Mouse (Mus musculus) heart, postnatal 10 days (tissue): Measurements from ENCODE around the gene A930018P22Rik. TPM values are rescaled to one million over a fixed set of nuclear protein-coding genes. Genes with fewer than 3 reads are reported as not detected.
"Not testable (repeated sequence)": the region's sequence is repeated elsewhere in the genome, so short reads cannot be mapped to it uniquely, and the experiment has no call there.

Experiments used
- DNase-seq, 2 experiments: peaks; one replicate each; pipeline ENCODE4 v3.0.0; 2021
- intact Hi-C: fragments of 180-260 bp; cut with DNase I; formaldehyde crosslinking; loops from one replicate; pipeline ENCODE4 v1.15.1; 2025
- total RNA-seq, 2 experiments: library from RNA; stranded (reverse); gene quantifications; 2 replicates each; pipeline ENCODE4 v1.2.3; 2021

Gene A930018P22Rik
- total RNA-seq, 2 experiments from 2014 or later = 0.55 to 0.77 TPM

GRCm38 (mm10) chr2:104114898-104115297, 7.7 kb upstream of the A930018P22Rik start:
- no peak for DNase-seq
- intact Hi-C loops = no loop called here

- intact Hi-C loops, DNase-seq: not testable (repeated sequence)
Measured at GRCm38 (mm10) chr2:104117173-104117572, 5.4 kb upstream of the A930018P22Rik start.

- intact Hi-C loops = no loop called here
- no peak for DNase-seq
Measured at GRCm38 (mm10) chr2:104119097-104119496, 3.5 kb upstream of the A930018P22Rik start.

GRCm38 (mm10) chr2:104120312-104120711, 2.3 kb upstream of the A930018P22Rik start:
- peak; percentile 49 to 50 for DNase-seq
- intact Hi-C loops = loop anchor here (2.0 to 5.0 kb wide), 2 partner anchors 38 to 86 kb away; no protein-coding TSS in a partner anchor

GRCm38 (mm10) chr2:104121681-104122504, 676 bp upstream of the A930018P22Rik start:
- intact Hi-C loops = loop anchor here (2.0 to 5.0 kb wide), 2 partner anchors 40 to 87 kb away; no protein-coding TSS in a partner anchor
- no peak for DNase-seq

GRCm38 (mm10) chr2:104123540-104123939, 971 bp downstream of the A930018P22Rik start:
- intact Hi-C loops = loop anchor here (5.0 kb wide), 1 partner anchor 41 kb away; no protein-coding TSS in a partner anchor
- DNase-seq = no peak

GRCm38 (mm10) chr2:104124071-104124470, 1.5 kb downstream of the A930018P22Rik start:
- DNase-seq = no peak
- intact Hi-C loops = loop anchor here (5.0 kb wide), 1 partner anchor 42 kb away; no protein-coding TSS in a partner anchor

- intact Hi-C loops = no loop called here
- no peak for DNase-seq
Measured at GRCm38 (mm10) chr2:104128803-104129531, 6.4 kb downstream of the A930018P22Rik start.

- DNase-seq = no peak
- intact Hi-C loops = loop anchor here (5.0 to 10.0 kb wide), 2 partner anchors 457 to 545 kb away; no protein-coding TSS in a partner anchor
Measured at GRCm38 (mm10) chr2:104130165-104130564, 7.6 kb downstream of the A930018P22Rik start.

- intact Hi-C loops = loop anchor here (5.0 to 10.0 kb wide), 2 partner anchors 456 to 544 kb away; no protein-coding TSS in a partner anchor
- DNase-seq = peak; percentile 41 to 56
Measured at GRCm38 (mm10) chr2:104130969-104131368, 8.4 kb downstream of the A930018P22Rik start.

GRCm38 (mm10) chr2:104132266-104132859, 9.8 kb downstream of the A930018P22Rik start:
- DNase-seq = no peak
- intact Hi-C loops = loop anchor here (5.0 to 10.0 kb wide), 2 partner anchors 455 to 542 kb away; no protein-coding TSS in a partner anchor

GRCm38 (mm10) chr2:104133042-104133810, 10.7 kb downstream of the A930018P22Rik start:
- intact Hi-C loops = loop anchor here (5.0 to 10.0 kb wide), 2 partner anchors 454 to 542 kb away; no protein-coding TSS in a partner anchor
- no peak for DNase-seq

GRCm38 (mm10) chr2:104134150-104135056, 11.8 kb downstream of the A930018P22Rik start:
- DNase-seq = peak; percentile 76 to 82
- intact Hi-C loops = loop anchor here (1.0 to 10.0 kb wide), 3 partner anchors 288 to 540 kb away; no protein-coding TSS in a partner anchor

GRCm38 (mm10) chr2:104135920-104136319, 13.4 kb downstream of the A930018P22Rik start:
- DNase-seq = no peak
- intact Hi-C loops = loop anchor here (10.0 kb wide), 1 partner anchor 539 kb away; no protein-coding TSS in a partner anchor

- no peak for DNase-seq
- intact Hi-C loops = no loop called here
Measured at GRCm38 (mm10) chr2:104142140-104142539, 19.6 kb downstream of the A930018P22Rik start.

GRCm38 (mm10) chr2:104144004-104144403, 21.4 kb downstream of the A930018P22Rik start:
- intact Hi-C loops = no loop called here
- no peak for DNase-seq

GRCm38 (mm10) chr2:104145983-104146382, 23.4 kb downstream of the A930018P22Rik start:
- peak in 1 of 2 experiments; percentile 36 for DNase-seq
- intact Hi-C loops = no loop called here

- intact Hi-C loops = no loop called here
Measured at GRCm38 (mm10) chr2:104147910-104148561, 25.5 kb downstream of the A930018P22Rik start.

More at GRCm38 (mm10) chr2:104147910-104148561, 25.5 kb downstream of the A930018P22Rik start:
- no peak for DNase-seq
